Mouse (Mus musculus) retina, embryonic 14.5 days (tissue): ENCODE data around the gene Hist2h2aa1.
"Not testable (repeated sequence)": the region's sequence is repeated elsewhere in the genome, so short reads cannot be mapped to it uniquely, and the experiment has no call there.

Source experiments
- DNase-seq: peaks from one replicate; pipeline ENCODE4 v3.0.0-alpha.2; 2015; ENCODE audit warnings: low spot score

The Hist2h2aa1 gene

DNA sequence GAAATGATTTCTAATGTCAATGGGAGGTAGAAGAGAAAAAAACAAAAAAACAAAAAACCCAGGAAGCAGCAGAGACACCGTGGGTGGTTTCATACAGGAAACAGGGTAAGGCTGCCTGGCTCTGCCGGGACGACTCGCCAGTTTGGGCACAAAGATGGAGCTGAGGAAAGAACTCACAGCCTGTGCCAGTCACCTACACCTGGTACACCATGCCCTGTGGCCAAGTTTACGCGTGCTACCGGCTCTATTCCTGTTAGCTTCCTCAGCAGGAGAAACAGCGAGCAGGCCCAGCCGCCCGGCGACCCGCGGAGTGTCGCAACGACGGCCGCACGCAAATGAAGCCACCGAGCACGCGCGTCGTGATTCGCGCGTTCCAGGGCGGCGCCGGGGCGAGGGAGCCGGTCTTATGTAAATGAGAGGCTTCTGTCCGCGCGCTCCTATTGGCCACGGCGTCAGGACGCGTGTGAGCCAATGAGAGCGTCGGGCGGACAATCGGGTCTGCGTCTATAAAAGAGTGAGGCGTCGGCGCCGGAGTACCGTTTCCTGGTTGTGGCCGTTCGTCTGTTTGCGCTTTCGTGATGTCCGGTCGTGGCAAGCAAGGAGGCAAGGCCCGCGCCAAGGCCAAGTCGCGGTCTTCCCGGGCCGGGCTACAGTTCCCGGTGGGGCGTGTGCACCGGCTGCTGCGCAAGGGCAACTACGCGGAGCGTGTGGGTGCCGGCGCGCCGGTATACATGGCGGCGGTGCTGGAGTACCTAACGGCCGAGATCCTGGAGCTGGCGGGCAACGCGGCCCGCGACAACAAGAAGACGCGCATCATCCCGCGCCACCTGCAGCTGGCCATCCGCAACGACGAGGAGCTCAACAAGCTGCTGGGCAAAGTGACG is at the start of gene Hist2h2aa1:
Gene Hist2h2aa1 (plus strand): TSS at position 495 of the 884 bp plus-strand sequence.
- DNase-seq = peak; percentile 80

DNA sequence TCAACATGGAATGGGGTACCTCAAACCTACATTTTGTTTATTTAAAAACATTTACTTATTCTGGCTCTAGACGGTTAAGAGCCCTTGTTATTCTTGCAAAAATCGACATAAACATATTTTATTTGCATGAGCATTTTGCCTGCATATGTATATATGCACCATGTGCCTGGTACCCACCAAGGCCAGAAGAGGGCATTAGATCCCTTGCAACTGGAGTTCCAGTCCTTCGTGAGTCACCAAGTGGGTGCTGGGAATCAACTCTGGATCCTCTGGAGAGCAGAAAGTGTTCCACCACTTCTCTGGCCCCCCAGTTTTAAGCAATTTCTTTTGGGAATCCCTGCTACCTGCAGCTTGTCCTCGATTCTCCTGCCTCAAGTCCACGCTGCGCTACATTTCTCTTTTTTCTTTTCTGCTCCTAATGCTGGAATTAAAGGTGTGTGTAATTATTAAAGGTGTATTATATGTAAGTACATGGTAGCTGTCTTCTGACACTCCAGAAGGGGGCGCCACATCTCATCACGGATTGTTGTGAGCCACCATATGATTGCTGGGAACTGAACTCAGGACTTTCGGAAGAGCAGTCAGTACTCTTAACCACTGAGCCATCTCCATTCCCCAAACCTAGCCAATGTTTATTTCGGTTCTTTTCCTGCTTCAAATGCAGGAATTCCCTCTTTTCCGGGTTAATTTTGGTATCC is 49.5 kb upstream of the Hist2h2aa1 start:
- no peak for DNase-seq

DNA sequence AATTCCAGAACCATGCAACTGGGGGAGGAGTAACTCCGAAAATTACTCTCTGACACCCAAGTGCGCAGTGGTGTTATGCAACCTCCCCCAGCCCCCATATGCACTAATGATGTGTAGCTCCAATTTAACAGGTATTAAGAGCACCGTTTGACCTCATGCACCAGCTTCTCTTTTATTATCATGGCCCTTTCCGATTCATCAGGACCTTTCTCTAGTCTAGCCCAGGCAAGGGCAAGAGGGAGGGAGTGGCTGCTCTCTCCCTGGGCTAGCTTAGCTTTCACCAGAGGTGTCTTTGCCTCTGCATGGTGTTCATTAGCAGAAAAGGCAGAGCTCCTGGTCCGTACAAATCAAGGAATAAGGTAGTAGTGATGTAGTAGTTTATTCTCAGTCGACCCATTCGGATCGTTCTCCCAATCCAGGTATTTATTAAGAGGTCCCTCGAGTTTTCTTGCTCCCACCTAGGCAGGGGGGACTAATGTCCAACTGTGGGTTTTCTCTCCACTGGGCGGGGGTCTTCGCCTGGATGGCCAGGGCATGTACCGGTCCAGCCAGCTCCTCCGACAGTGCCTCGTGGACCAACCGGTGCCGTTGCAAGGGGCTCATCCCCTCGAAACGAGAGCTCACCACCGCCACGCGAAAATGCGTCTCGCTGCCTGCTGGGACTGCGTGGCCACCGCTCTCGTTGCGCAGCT is 48.7 kb upstream of the Hist2h2aa1 start:
- no peak for DNase-seq

DNA sequence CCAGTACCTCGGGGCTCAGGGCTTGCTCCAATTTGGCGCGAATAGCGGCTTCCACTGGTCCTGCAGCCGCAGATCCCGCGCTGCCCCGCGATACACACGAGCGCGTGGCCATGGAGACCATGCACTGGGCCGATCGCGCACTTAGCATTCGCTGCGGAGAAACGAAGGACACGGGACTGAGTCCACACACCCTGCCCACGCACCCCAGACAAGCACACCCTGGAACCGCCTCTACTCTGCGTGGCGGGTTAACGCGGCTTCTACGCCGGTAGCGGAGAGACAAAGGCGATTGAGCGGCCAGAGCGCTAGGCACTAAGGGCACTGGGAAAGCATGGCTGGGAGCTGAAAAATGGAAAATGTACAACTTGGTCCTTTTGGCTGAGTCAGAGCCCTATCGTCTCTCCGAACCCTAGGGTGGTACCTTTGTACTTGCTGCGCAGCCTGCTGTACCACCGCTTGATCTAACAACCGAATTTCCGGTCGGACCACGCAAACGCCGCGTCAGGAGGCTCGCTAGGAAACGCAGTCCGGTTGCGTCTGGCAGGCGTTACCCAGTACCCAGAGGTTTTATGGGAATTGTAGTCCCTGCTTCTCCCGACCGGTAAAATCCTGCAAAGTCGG is 48.1 kb upstream of the Hist2h2aa1 start:
- peak; percentile 88 for DNase-seq

DNA sequence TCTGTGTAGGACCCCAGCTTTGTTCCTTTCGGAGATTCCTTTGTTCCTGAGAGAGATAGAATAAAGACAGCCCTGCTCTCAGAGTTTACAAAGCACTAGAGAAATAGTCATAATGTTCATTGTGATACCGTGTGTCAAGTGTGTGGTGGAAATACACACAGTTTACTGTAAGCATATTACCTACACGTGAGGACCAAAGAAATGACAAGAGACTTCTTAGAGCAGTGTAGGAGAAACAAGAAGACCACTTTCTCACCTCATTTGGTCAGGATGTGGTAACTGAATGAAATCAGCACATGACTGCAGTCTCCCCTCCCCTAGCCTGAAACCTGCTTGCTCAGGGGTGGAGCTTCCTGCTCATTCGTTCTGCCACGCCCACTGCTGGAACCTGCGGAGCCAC is 47.1 kb upstream of the Hist2h2aa1 start:
- DNase-seq = peak; percentile 5

DNA sequence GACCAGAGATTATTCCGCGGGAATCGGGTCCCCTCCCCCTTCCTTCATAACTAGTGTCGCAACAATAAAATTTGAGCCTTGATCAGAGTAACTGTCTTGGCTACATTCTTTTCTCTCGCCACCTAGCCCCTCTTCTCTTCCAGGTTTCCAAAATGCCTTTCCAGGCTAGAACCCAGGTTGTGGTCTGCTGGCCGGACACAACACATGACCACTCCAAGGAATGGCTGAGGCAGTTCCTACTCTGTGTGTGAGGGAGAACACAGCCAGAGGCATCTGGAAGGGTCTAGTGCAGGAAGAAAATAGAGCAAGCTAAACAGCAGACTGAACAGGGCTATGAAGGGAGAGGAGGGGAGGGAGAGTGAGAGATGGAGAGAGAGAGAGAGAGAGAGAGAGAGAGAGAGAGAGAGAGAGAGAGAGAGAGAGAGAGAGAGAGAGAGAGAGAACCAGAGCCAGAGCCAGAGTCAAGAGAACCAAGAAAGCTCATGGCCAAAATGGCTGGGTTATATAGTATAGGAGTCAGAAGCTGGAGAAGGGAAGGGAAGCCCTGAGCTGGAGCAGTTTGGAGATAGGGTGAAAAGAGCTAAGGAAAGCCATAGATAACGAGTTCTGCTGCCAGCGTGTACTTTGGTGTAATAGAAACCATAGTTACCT is 46.6 kb upstream of the Hist2h2aa1 start:
- not testable (repeated sequence) for DNase-seq

DNA sequence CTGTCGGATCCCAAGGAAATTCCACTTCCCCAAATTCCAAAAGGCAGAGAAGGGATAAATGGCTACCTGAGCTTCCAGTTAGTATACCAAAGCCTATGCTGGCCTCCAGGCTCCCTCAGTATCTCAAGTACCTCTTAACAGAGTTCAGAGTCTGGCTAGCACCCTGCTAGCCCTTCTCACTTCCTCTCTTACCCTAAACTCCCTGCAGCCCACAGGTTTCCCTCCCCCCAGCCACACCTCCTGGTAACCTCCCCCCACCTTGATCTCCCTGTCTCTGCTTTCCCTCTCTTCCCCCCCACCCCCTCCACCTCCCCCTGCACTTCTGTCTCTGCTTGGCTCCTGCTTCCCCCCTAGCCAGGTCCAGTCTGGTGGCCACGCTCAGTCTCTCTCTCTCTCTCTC is 45.6 kb upstream of the Hist2h2aa1 start:
- no peak for DNase-seq

DNA sequence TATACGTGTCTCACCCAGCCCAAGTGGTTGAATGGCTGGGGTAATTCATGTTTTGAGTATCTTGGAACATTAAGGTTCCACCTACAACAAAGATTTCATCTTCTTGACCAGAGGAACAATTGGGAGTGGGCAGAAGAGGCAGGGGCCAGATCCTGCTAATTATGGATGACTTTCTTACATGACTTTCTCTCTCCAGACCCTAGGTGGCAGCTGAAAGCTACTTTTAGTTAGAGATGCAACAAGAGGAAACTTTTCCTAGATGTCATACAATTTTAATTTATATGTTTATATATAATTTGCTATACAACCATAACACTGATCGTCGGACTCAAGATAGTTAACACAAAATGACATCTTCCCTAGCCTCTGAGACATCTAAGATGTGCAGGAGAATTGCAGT is 37.5 kb upstream of the Hist2h2aa1 start:
- DNase-seq = no peak

DNA sequence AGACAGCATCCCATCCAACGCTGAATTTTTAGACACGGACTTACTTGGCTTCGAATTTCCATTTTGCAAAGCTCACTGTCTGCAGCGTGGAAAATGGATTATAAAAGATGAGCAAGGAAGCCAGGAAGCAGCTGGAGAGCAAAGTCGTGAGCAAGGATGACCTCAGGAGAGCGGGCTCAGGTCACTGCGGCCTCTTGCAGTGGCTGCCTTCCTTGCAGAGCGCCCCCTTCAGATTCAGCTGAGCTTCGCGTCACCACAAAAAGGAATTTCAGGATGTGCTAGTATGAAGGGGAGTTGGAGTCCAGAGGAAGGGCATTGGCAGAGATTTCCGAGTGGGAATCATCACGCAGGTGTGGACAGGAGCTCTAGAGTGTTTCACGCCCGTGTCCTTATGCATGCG is 36.1 kb upstream of the Hist2h2aa1 start:
- DNase-seq = peak; percentile 22

DNA sequence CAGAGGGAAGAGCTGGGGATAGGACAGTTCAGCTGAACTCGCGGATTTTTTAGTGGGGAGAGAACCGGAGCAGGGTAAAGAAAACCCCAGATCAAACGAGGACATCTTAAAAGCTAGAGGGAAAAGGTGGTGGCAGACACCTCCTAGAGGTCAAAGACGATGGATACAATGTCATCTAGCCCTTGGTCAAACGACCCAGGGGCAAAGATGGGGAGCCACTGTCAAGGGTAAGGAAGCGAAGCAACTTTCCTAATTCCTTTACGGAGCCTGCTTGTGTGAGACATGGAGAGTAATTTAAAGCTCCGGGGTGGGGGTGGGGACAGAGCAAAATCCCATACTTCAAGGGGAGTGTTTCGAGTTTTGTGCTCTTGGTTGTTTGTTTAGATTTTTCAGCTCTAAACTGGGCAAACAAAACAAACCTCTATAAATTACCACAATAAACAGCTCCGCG is 26.1 kb upstream of the Hist2h2aa1 start:
- DNase-seq = no peak

DNA sequence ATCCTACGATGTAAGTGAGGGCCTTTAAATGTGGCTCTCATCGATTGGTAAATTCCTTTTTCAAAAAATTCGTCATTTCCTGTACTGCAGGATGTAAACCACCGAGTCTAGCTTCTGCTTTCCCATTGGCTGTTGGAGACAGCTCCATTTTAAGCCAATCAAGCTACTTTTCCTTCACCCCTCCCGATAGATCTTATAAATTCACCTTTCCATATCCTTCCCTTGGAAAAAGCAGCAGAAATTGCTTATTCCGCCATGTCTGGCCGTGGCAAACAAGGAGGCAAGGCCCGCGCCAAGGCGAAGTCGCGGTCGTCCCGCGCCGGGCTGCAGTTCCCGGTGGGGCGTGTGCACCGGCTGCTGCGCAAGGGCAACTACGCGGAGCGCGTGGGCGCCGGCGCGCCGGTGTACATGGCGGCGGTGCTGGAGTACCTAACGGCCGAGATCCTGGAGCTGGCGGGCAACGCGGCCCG is 25.6 kb upstream of the Hist2h2aa1 start, which contains the start of the genes Bola1 and Hist2h2ab:
Gene Bola1 (minus strand): TSS at position 49 of the 470 bp plus-strand sequence.
Gene Hist2h2ab (plus strand): TSS at position 205 of the 470 bp plus-strand sequence.
- DNase-seq = peak; percentile 88

DNA sequence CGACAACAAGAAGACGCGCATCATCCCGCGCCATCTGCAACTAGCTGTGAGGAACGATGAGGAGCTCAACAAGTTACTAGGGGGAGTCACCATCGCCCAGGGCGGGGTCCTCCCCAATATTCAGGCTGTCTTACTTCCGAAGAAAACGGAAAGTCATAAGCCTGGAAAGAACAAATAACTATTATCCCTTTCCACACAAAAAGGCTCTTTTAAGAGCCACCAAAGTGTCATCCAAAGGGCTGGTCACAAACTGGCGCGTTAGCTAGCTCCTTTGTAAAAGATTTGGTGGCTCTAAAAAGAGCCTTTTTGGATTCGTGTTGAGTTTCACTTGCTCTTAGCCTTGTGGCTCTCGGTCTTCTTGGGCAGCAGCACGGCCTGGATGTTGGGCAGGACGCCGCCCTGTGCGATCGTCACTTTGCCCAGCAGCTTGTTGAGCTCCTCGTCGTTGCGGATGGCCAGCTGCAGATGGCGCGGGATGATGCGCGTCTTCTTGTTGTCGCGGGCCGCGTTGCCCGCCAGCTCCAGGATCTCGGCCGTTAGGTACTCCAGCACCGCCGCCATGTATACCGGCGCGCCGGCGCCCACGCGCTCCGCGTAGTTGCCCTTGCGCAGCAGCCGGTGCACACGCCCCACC is 25.0 kb upstream of the Hist2h2aa1 start:
- DNase-seq = peak; percentile 60

DNA sequence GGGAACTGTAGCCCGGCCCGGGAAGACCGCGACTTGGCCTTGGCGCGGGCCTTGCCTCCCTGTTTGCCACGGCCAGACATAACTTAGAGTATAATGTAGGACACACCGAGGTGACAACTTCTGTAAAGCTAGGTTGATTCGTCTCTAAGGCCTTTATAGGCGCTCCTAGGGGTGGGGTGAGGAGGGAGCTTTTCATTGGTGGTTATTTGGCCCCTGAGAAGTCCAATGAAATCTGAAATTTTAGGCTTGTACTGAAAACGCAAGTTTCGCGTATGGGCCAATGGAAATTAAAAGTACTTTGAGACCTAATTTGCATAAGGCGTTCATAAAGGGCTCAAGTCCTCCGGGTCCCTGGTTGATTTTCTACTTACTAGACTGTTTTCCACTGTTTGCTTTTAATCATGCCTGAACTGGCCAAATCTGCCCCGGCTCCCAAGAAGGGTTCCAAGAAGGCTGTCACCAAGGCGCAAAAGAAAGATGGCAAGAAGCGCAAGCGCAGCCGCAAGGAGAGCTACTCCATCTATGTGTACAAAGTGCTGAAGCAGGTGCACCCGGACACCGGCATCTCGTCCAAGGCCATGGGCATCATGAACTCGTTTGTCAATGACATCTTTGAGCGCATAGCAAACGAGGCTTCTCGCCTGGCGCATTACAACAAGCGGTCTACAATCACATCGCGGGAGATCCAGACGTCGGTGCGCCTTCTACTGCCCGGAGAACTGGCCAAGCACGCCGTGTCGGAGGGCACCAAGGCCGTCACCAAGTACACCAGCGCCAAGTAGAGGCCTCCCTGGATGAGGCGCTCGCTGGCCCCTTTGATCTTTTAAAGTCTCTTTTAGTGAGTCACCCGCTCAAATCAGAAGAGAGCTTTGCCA is 24.3 kb upstream of the Hist2h2aa1 start, which contains the start of the genes Hist2h2ac and Hist2h2be:
Gene Hist2h2ac (minus strand): TSS at position 116 of the 875 bp plus-strand sequence.
Gene Hist2h2be (plus strand): TSS at position 355 of the 875 bp plus-strand sequence.
- DNase-seq = peak; percentile 88

DNA sequence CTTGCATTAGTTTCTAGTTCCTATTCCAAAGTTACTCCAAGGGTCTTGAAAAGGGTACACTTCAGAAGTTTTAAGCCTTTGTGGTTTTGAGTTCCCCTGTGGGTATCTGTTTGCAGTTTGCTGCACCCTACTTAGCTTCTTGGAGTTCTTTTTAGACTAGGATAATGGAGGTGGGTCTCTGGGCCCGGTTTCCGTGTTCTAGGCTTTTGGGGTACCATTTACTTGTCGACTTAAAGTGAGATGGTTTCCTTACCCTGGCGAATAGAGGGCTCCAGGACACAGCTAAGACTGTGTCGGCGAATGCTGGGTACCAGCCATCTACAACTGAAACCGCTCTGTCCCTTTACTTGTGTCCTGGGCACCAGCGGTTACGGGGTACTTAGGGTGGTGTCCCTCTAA is 23.7 kb upstream of the Hist2h2aa1 start:
- peak; percentile 7 for DNase-seq

DNA sequence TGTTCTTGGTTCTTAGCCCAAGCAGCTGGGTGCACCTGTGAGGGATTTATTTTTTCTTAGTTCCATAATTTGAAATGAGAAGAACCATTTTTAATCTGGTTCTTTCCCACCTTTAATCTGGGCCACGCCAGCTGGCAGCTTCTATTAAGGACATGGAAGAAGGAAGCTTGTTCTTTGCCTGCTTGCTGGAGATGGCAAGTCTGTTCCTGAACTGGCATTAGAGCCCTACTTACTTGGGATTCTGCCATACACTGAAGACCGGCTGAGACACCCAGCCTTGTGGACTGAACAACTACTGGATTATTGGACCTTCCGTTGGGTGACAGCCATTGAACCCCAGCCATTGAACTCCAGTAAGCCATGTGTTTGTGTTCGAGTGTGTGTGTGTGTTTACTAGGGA is 22.5 kb upstream of the Hist2h2aa1 start:
- DNase-seq = no peak

DNA sequence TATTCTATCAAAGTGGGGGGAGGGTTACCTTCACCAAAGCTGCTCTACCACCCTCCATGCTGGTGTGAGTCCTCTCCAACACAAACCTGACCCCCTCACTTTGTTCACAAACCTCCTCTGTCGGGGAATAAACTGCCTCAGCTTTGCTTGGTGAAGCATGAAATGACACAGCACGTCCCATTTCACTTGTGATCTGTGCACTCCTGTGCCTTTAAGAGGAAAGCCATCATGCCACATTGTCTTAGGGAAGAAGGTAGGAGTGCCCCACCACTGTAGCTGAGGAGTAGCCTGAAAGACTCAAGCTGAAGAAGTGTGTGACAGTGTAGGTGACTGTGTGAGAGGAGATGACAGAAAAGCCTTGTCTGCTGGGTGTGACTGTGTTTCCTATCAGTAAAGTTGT is 19.9 kb upstream of the Hist2h2aa1 start:
- peak; percentile 51 for DNase-seq

DNA sequence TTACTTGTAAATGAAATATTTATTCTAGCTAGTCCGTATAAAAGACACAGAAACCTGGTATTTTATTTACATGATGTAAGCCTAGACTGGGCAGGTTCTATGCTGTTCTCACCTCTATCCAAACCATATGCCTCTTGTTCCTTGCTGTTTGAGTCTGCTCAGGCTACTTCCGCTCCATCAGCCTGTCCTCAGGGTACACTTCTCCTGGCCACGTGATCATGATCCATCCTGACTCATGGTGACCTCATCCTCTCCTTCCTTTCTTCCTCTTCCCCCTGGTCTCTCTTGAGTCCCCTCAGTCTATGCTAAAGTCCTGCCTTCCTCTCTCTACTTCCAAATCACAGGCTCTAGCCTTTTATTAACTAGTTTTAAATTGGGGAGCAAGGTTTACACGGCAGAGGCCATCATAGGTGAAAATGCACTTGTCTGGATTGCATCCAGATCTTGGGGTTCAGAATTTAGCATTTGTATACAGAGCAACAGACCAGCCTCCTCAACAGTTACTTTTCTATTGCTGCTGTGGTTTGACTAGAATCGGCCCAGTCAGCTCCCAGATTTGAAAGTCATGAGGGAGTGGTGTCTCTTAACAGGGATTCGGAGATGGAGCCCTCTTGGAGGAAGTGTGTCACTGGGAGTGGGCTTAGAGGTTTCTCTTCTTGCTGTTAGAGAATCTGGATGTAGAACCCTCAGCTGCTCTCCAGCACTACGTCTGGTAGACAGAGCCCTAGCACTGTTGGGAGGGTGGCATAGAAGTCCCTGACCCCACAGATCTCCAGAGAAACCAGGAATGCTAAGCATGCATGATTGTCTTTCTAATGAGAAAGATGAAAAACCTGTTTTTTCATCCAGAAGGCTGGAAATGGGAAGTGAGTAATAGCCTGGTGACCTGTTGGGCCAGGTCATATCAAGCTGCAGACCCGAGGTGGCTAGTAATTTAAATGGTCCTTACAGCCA is 18.3 kb upstream of the Hist2h2aa1 start:
- no peak for DNase-seq

DNA sequence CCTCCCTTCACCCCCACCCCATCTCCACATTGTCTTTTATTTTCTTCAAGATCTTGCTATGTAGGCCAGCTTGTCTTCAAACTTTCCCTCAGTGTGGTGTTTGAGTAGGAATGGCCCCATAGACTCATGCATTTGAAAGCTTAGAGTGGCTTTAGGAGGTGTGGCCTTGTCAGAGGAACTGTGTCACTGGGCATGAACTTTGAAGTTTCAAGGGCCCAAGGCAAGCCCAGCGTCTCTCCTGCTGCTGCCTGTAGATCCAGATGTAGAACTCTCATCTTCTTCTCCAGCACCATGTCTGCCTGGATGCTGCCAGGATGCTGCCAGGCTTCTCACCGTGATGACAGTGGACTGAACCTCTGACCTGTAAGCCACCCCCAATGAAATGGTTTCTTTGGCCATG is 16.5 kb upstream of the Hist2h2aa1 start:
- DNase-seq = no peak
